Mouse (Mus musculus) heart, embryonic 13.5 days (tissue): ENCODE measurements at regions not wholly inside any gene's neighbourhood (a gene's known extent, or its start where the extent isn't known, plus 50 kb on each side); places are given as distances from the start of the nearest gene placed in this dataset.
A peak's percentile ranks its signal among the peaks of the same experiment; 100 is the strongest.

Experiments used
- ATAC-seq: fragments of 200-750 bp; cut with Nextera tagmentation; 2 replicates; pipeline ENCODE4 v1.8.0; 2017; ENCODE audit warnings: moderate TSS enrichment; ENCODE audit not compliant: insufficient number of reproducible peaks, low FRiP score, low TSS enrichment; ENCODE audit errors: extremely low read depth
- H3K27ac ChIP-seq: fragments of 300-500 bp; sonication (generic); replicated peaks from 2 replicates; pipeline ENCODE4 v1.5.1; 2015; ENCODE audit warnings: moderate library complexity, mild to moderate bottlenecking, inconsistent platforms
- H3K27me3 ChIP-seq: fragments of 300-500 bp; sonication (generic); replicated peaks from 2 replicates; pipeline ENCODE4 v1.6.1; 2015; ENCODE audit warnings: mild to moderate bottlenecking, inconsistent platforms
- H3K36me3 ChIP-seq: fragments of 300-500 bp; sonication (generic); 2 replicates; pipeline ENCODE4 v1.6.1; 2015; ENCODE audit warnings: mild to moderate bottlenecking, inconsistent platforms
- H3K4me1 ChIP-seq: fragments of 300-500 bp; sonication (generic); 2 replicates; pipeline ENCODE4 v1.6.1; 2015; ENCODE audit warnings: inconsistent platforms
- H3K4me2 ChIP-seq: fragments of 300-500 bp; sonication (generic); 2 replicates; pipeline ENCODE4 v1.6.1; 2015; ENCODE audit warnings: inconsistent platforms, mild to moderate bottlenecking, moderate library complexity
- H3K4me3 ChIP-seq: fragments of 300-500 bp; sonication (generic); 2 replicates; pipeline ENCODE4 v1.5.1; 2015; ENCODE audit warnings: moderate library complexity, mild to moderate bottlenecking, inconsistent platforms
- H3K9ac ChIP-seq: fragments of 300-500 bp; sonication (generic); 2 replicates; pipeline ENCODE4 v1.6.1; 2015; ENCODE audit warnings: inconsistent platforms, mild to moderate bottlenecking, moderate library complexity
- H3K9me3 ChIP-seq: fragments of 300-500 bp; sonication (generic); 2 replicates; pipeline ENCODE4 v1.6.1; 2016; ENCODE audit warnings: inconsistent platforms
- WGBS: fragments of 180-500 bp; shearing (Covaris S2); methylation state at CpG from one replicate; pipeline ENCODE4 v1.1.7; 2015; ENCODE audit warnings: mixed read lengths; 5-methylcytosine and 5-hydroxymethylcytosine counted together

DNA sequence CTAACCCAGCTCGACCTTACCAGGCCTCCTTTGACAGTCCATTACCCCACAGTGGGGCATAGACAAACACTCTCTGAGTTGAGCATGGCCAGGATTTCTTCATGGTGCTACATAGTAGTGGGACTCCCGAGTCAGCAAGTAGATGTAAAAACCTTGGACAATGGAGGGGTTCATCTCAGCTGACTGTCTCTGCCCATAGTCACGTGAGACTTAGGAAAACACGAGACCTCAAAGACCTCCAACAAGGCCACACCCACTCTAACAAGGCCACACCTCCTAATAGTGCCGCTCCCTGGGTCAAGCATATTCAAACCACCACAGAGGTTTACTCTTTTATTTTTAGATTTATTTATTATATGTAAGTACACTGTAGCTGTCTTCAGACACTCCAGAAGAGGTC is 52.5 kb upstream of the Cldn24 start:
- 83% methylated on average over 5 of the region's 5 CpGs for WGBS
- no peak for ATAC-seq
- no peaks in the 10 kb centered on the region for H3K9me3 ChIP-seq
- H3K4me3 ChIP-seq, result no peak overlapping the region
- H3K36me3 ChIP-seq, result no peaks in the 10 kb centered on the region
- H3K4me1 ChIP-seq, result peaks cover 6% of the 10 kb centered on the region; the same call in 1 of the 2 replicates
- no peak overlapping the region for H3K4me2 ChIP-seq
- H3K9ac ChIP-seq, result no peak overlapping the region
- H3K27ac ChIP-seq, result no peak overlapping the region
- H3K27me3 ChIP-seq, result no peaks in the 10 kb centered on the region

DNA sequence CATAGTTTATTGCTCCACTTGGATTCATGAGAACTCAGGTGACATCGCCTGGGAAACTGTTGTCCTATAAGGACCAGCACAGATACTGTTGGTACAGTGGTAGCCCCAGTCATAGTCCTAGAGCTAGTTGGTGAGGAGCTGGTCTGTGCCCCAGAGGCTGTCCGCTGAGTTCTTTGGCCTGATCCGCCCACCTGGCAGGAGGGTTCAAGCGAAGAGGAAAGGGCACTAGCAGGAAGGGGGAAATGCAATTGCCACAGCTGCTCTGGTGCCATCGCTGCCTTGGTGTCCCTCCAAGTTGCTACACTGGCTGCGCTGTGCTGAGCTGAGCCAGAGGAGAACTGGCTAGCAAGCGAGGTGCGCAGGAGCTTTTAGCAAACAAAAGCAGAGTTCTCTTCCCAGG is 53.2 kb upstream of the Cldn24 start:
- Histone ChIP-seq H3K27me3 (no peaks in the 10 kb centered on the region), H3K4me2 (no peak overlapping the region), H3K4me3 (no peak overlapping the region), H3K27ac (no peak overlapping the region), H3K36me3 (no peaks in the 10 kb centered on the region), H3K9ac (no peak overlapping the region), H3K9me3 (no peaks in the 10 kb centered on the region), H3K4me1 (peaks cover 13% of the 10 kb centered on the region)
- ATAC-seq, result no peak
- WGBS, result 85% methylated on average over 8 of the region's 8 CpGs

DNA sequence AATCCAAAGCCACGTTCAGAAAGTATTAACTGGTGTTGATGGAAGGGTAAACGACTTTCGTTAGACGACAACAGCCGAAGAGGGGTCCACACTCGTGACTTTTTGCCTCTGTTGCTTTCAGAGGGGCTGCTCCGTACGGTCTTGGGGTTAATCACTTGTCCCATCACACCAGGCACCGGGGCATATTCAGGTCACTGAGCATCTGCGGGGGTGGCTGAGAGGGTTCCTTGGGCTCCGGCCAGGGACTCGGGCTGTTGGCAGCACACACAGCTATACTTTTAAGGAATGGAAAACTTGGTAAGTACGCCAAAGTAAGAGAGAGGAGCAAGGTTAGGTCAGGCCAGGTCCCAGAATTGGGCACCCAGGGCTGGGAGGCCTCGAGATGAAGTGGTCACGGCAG is 50.7 kb upstream of the Cdkn2aip start:
- WGBS, result 63% methylated on average over 15 of the region's 15 CpGs
- Histone ChIP-seq H3K4me2 (peak overlapping the region; percentile 34), H3K36me3 (no peaks in the 10 kb centered on the region), H3K27me3 (no peaks in the 10 kb centered on the region; the same call in 1 of the 2 replicates), H3K9me3 (no peaks in the 10 kb centered on the region), H3K4me3 (no peak overlapping the region), H3K27ac (no peak overlapping the region), H3K9ac (no peak overlapping the region), H3K4me1 (peaks cover 13% of the 10 kb centered on the region)
- ATAC-seq, result no peak

DNA sequence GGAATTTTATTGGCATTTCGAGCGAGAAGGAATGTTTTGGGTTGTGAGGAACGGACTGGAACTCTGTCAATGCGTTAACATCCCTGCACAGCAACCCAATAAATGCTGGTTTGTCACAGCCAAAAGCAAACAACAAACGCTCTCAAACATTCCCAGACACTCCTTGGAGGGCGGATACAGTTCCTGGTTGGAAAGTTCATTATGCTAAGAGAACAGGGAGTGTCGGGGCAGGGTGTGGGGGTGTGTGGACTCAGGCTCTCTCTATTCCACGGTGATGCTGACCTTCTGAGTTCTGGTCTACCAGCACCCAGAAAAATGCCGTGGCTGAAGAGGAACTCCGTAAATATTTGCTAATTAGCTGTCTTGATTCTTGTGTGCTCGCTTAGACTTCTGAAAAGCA is 50.3 kb upstream of the Cdkn2aip start:
- no peak overlapping the region for H3K9ac ChIP-seq
- H3K27ac ChIP-seq, result no peak overlapping the region
- no peak overlapping the region for H3K4me3 ChIP-seq
- H3K9me3 ChIP-seq, result no peaks in the 10 kb centered on the region
- H3K4me2 ChIP-seq, result peak overlapping the region; percentile 34
- no peaks in the 10 kb centered on the region for H3K36me3 ChIP-seq
- no peak for ATAC-seq
- H3K4me1 ChIP-seq, result peaks cover 13% of the 10 kb centered on the region
- 52% methylated on average over 11 of the region's 11 CpGs for WGBS
- H3K27me3 ChIP-seq, result no peaks in the 10 kb centered on the region; the same call in 1 of the 2 replicates
